Mouse (Mus musculus) liver, embryonic 15.5 days (tissue): ENCODE results near the gene Usp53. TPM values are rescaled to one million over a fixed set of nuclear protein-coding genes. Genes with fewer than 3 reads are reported as not detected.

Experiments used
- ATAC-seq: fragments of 200-750 bp; cut with Nextera tagmentation; 2 replicates; pipeline ENCODE4 v1.8.0; 2017; ENCODE audit warnings: moderate number of reproducible peaks, mild to moderate bottlenecking, moderate library complexity; ENCODE audit not compliant: insufficient read depth
- H3K27ac ChIP-seq: fragments of 300-500 bp; sonication (generic); replicated peaks from 2 replicates; pipeline ENCODE4 v1.5.1; 2015; ENCODE audit warnings: mild to moderate bottlenecking, inconsistent platforms
- H3K27me3 ChIP-seq: fragments of 300-500 bp; sonication (generic); 2 replicates; pipeline ENCODE4 v1.6.1; 2015; ENCODE audit warnings: mild to moderate bottlenecking, inconsistent platforms
- H3K36me3 ChIP-seq: fragments of 300-500 bp; sonication (generic); replicated peaks from 2 replicates; pipeline ENCODE4 v1.6.1; 2015; ENCODE audit warnings: moderate library complexity, mild to moderate bottlenecking, inconsistent platforms
- H3K4me1 ChIP-seq: fragments of 300-500 bp; sonication (generic); replicated peaks from 2 replicates; pipeline ENCODE4 v1.6.1; 2015; ENCODE audit warnings: inconsistent platforms
- H3K4me2 ChIP-seq: fragments of 300-500 bp; sonication (generic); 2 replicates; pipeline ENCODE4 v1.6.1; 2015; ENCODE audit warnings: moderate library complexity, mild to moderate bottlenecking, inconsistent platforms
- H3K4me3 ChIP-seq: fragments of 300-500 bp; sonication (generic); replicated peaks from 2 replicates; pipeline ENCODE4 v1.5.1; 2015; ENCODE audit warnings: mild to moderate bottlenecking, inconsistent platforms
- H3K9ac ChIP-seq: fragments of 300-500 bp; sonication (generic); 2 replicates; pipeline ENCODE4 v1.6.1; 2015; ENCODE audit warnings: moderate library complexity, mild to moderate bottlenecking, inconsistent platforms
- H3K9me3 ChIP-seq: fragments of 300-500 bp; sonication (generic); replicated peaks from 2 replicates; pipeline ENCODE4 v1.6.1; 2016; ENCODE audit warnings: inconsistent platforms
- WGBS: fragments of 180-500 bp; shearing (Covaris S2); methylation state at CpG from one replicate; pipeline ENCODE4 v1.1.7; 2015; ENCODE audit warnings: mixed read lengths; ENCODE audit not compliant: insufficient replicate concordance; 5-methylcytosine and 5-hydroxymethylcytosine counted together
- polyA plus RNA-seq: library from polyadenylated mRNA; unstranded; fragments of >200 nt; fragmentation: Nextera tagmentation; extraction: Ambion mirVana; gene quantifications from 2 replicates; pipeline ENCODE4 v1.2.1, GENCODE M21; 2015

The Usp53 gene
- polyA plus RNA-seq, 1 experiment from 2014 or later: 2.2 TPM

GRCm38 (mm10) chr3:122986906-122987305 lies 2.6 kb upstream of the Usp53 start:
- H3K4me3 ChIP-seq: no peak overlapping the region
- no peak overlapping the region for H3K9ac ChIP-seq
- H3K27me3 ChIP-seq: peaks cover 3% of the 10 kb centered on the region; the same call in 1 of the 2 replicates
- ATAC-seq: no peak
- no peak overlapping the region for H3K27ac ChIP-seq
- H3K4me1 ChIP-seq: peaks cover 29% of the 10 kb centered on the region
- H3K36me3 ChIP-seq: no peaks in the 10 kb centered on the region
- H3K4me2 ChIP-seq: no peak overlapping the region
- 73% methylated on average over 11 of the region's 11 CpGs for WGBS
- no peaks in the 10 kb centered on the region for H3K9me3 ChIP-seq

GRCm38 (mm10) chr3:122986386-122986785 lies 2.1 kb upstream of the Usp53 start:
- no peak overlapping the region for H3K9ac ChIP-seq
- no peak overlapping the region for H3K27ac ChIP-seq
- H3K27me3 ChIP-seq: peaks cover 3% of the 10 kb centered on the region; the same call in 1 of the 2 replicates
- no peaks in the 10 kb centered on the region for H3K9me3 ChIP-seq
- ATAC-seq: no peak
- H3K4me3 ChIP-seq: no peak overlapping the region
- WGBS: 9% methylated on average over 1 of the region's 1 CpGs
- H3K4me1 ChIP-seq: peaks cover 29% of the 10 kb centered on the region
- no peak overlapping the region for H3K4me2 ChIP-seq
- H3K36me3 ChIP-seq: no peaks in the 10 kb centered on the region

GRCm38 (mm10) chr3:122985183-122985944 lies 1.1 kb upstream of the Usp53 start:
- Histone ChIP-seq H3K4me1 (peaks cover 29% of the 10 kb centered on the region), H3K9me3 (no peaks in the 10 kb centered on the region), H3K36me3 (no peaks in the 10 kb centered on the region), H3K27ac (no peak overlapping the region), H3K4me2 (peak overlapping the region; percentile 98), H3K27me3 (peaks cover 3% of the 10 kb centered on the region; the same call in 1 of the 2 replicates), H3K9ac (peak overlapping the region; percentile 73; the same call in 1 of the 2 replicates), H3K4me3 (peak overlapping the region; percentile 79)
- ATAC-seq: no peak
- WGBS: 32% methylated on average over 13 of the region's 13 CpGs

GRCm38 (mm10) chr3:122983849-122984248 lies 461 bp downstream of the Usp53 start:
- peak overlapping the region; percentile 79 for H3K4me3 ChIP-seq
- 0% methylated on average over 30 of the region's 30 CpGs for WGBS

GRCm38 (mm10) chr3:122975964-122976363 lies 8.3 kb downstream of the Usp53 start:
- H3K36me3 ChIP-seq: no peaks in the 10 kb centered on the region
- H3K4me3 ChIP-seq: no peak overlapping the region
- no peak overlapping the region for H3K27ac ChIP-seq
- H3K4me2 ChIP-seq: no peak overlapping the region
- no peaks in the 10 kb centered on the region for H3K27me3 ChIP-seq
- H3K9ac ChIP-seq: no peak overlapping the region
- WGBS: 30% methylated on average over 1 of the region's 1 CpGs
- peaks cover 8% of the 10 kb centered on the region; the same call in 1 of the 2 replicates for H3K4me1 ChIP-seq
- 0 out of 2 replicates have a peak, but pooled peaks have one; percentile 44 for ATAC-seq
- no peaks in the 10 kb centered on the region for H3K9me3 ChIP-seq

More at GRCm38 (mm10) chr3:122983849-122984248, 461 bp downstream of the Usp53 start:
- peak; percentile 69 for ATAC-seq
- H3K4me2 ChIP-seq: peak overlapping the region; percentile 98
- H3K4me1 ChIP-seq: peaks cover 29% of the 10 kb centered on the region
- H3K36me3 ChIP-seq: no peaks in the 10 kb centered on the region
- no peaks in the 10 kb centered on the region for H3K9me3 ChIP-seq
- H3K27me3 ChIP-seq: peaks cover 3% of the 10 kb centered on the region; the same call in 1 of the 2 replicates
- peak overlapping the region; percentile 73 for H3K9ac ChIP-seq
- peak overlapping the region; percentile 91 for H3K27ac ChIP-seq

- Histone ChIP-seq H3K36me3 (no peaks in the 10 kb centered on the region), H3K27ac (no peak overlapping the region), H3K4me3 (no peak overlapping the region), H3K9ac (no peak overlapping the region), H3K27me3 (no peaks in the 10 kb centered on the region), H3K9me3 (no peaks in the 10 kb centered on the region), H3K4me1 (peaks cover 8% of the 10 kb centered on the region; the same call in 1 of the 2 replicates), H3K4me2 (no peak overlapping the region)
- WGBS: 66% methylated on average over 4 of the region's 4 CpGs
- ATAC-seq: no peak
Observed at GRCm38 (mm10) chr3:122975363-122975762, 8.9 kb downstream of the Usp53 start.

GRCm38 (mm10) chr3:122974833-122975232 lies 9.5 kb downstream of the Usp53 start:
- Histone ChIP-seq H3K27me3 (no peaks in the 10 kb centered on the region), H3K36me3 (no peaks in the 10 kb centered on the region), H3K4me1 (peaks cover 8% of the 10 kb centered on the region; the same call in 1 of the 2 replicates), H3K9me3 (no peaks in the 10 kb centered on the region), H3K9ac (no peak overlapping the region), H3K4me3 (no peak overlapping the region), H3K27ac (no peak overlapping the region), H3K4me2 (no peak overlapping the region)
- 69% methylated on average over 3 of the region's 3 CpGs for WGBS
- ATAC-seq: no peak

- Histone ChIP-seq H3K27ac (no peak overlapping the region), H3K27me3 (no peaks in the 10 kb centered on the region), H3K36me3 (0 out of 2 replicates have a peak, but pooled peaks cover 6% of the 10 kb centered on the region), H3K9me3 (no peaks in the 10 kb centered on the region), H3K4me2 (no peak overlapping the region), H3K9ac (no peak overlapping the region), H3K4me1 (peaks cover 8% of the 10 kb centered on the region; the same call in 1 of the 2 replicates), H3K4me3 (no peak overlapping the region)
- WGBS: 50% methylated on average over 3 of the region's 3 CpGs
- no peak for ATAC-seq
Observed at GRCm38 (mm10) chr3:122972126-122972822, 12.0 kb downstream of the Usp53 start.

- Histone ChIP-seq H3K4me3 (no peak overlapping the region), H3K9ac (no peak overlapping the region), H3K4me2 (no peak overlapping the region), H3K4me1 (no peaks in the 10 kb centered on the region), H3K9me3 (no peaks in the 10 kb centered on the region), H3K27ac (no peak overlapping the region), H3K36me3 (0 out of 2 replicates have a peak, but pooled peaks cover 6% of the 10 kb centered on the region), H3K27me3 (no peaks in the 10 kb centered on the region)
- WGBS: 79% methylated on average over 9 of the region's 9 CpGs
- no peak for ATAC-seq
Observed at GRCm38 (mm10) chr3:122968391-122968790, 15.9 kb downstream of the Usp53 start.

- Histone ChIP-seq H3K4me1 (no peaks in the 10 kb centered on the region), H3K9me3 (no peaks in the 10 kb centered on the region), H3K27ac (no peak overlapping the region), H3K9ac (no peak overlapping the region), H3K27me3 (no peaks in the 10 kb centered on the region), H3K36me3 (0 out of 2 replicates have a peak, but pooled peaks cover 13% of the 10 kb centered on the region), H3K4me3 (no peak overlapping the region), H3K4me2 (no peak overlapping the region)
- 52% methylated on average over 5 of the region's 5 CpGs for WGBS
- no peak for ATAC-seq
Observed at GRCm38 (mm10) chr3:122964301-122964700, 20.0 kb downstream of the Usp53 start.

- Histone ChIP-seq H3K36me3 (peaks cover 7% of the 10 kb centered on the region; the same call in 1 of the 2 replicates), H3K4me3 (no peak overlapping the region), H3K9me3 (no peaks in the 10 kb centered on the region), H3K9ac (no peak overlapping the region), H3K4me2 (no peak overlapping the region), H3K4me1 (no peaks in the 10 kb centered on the region), H3K27ac (no peak overlapping the region), H3K27me3 (no peaks in the 10 kb centered on the region)
- 83% methylated on average over 2 of the region's 2 CpGs for WGBS
- ATAC-seq: no peak
Observed at GRCm38 (mm10) chr3:122950129-122950528, 34.2 kb downstream of the Usp53 start.
